Mouse (Mus musculus): ENCODE data around the gene Tmed6.
A peak's percentile ranks its signal among the peaks of the same experiment; 100 is the strongest.
"Not testable (repeated sequence)": the region's sequence is repeated elsewhere in the genome, so short reads cannot be mapped to it uniquely, and the experiment has no call there.

Gene Tmed6

GRCm38 (mm10) chr8:107065511-107066496 is at the start of gene Tmed6:
Gene Tmed6, minus strand, starts transcription at chr8:107065644.
- no peak for DNase-seq

GRCm38 (mm10) chr8:107115008-107115320 is 49.5 kb upstream of the Tmed6 start:
- no peak for DNase-seq

- no peak for DNase-seq
Measured at GRCm38 (mm10) chr8:107114150-107115007, 48.9 kb upstream of the Tmed6 start.

GRCm38 (mm10) chr8:107113209-107113608 is 47.8 kb upstream of the Tmed6 start:
- DNase-seq = no peak

- DNase-seq = no peak
Measured at GRCm38 (mm10) chr8:107111340-107112105, 46.1 kb upstream of the Tmed6 start.

- no peak for DNase-seq
Measured at GRCm38 (mm10) chr8:107110629-107111330, 45.3 kb upstream of the Tmed6 start.

GRCm38 (mm10) chr8:107109816-107110435 is 44.5 kb upstream of the Tmed6 start:
- DNase-seq = no peak

GRCm38 (mm10) chr8:107108978-107109720 is 43.7 kb upstream of the Tmed6 start:
- no peak for DNase-seq

GRCm38 (mm10) chr8:107108089-107108488 is 42.6 kb upstream of the Tmed6 start:
- not testable (repeated sequence) for DNase-seq

GRCm38 (mm10) chr8:107104547-107104946 is 39.1 kb upstream of the Tmed6 start:
- DNase-seq = peak; percentile 67 to 73

- DNase-seq = no peak
Measured at GRCm38 (mm10) chr8:107100635-107101034, 35.2 kb upstream of the Tmed6 start.

- peak; percentile 88 to 93 for DNase-seq
Measured at GRCm38 (mm10) chr8:107096366-107097036, 31.1 kb upstream of the Tmed6 start, which contains the start of gene Terf2. Gene Terf2, minus strand, starts transcription at chr8:107096547.

- DNase-seq = no peak
Measured at GRCm38 (mm10) chr8:107095717-107096365, 30.4 kb upstream of the Tmed6 start.

- no peak for DNase-seq
Measured at GRCm38 (mm10) chr8:107090531-107090930, 25.1 kb upstream of the Tmed6 start.

- DNase-seq = no peak
Measured at GRCm38 (mm10) chr8:107088526-107089063, 23.2 kb upstream of the Tmed6 start.

- DNase-seq = no peak
Measured at GRCm38 (mm10) chr8:107086018-107086417, 20.6 kb upstream of the Tmed6 start.

GRCm38 (mm10) chr8:107085358-107085757 is 19.9 kb upstream of the Tmed6 start:
- peak; percentile 22 to 30 for DNase-seq

GRCm38 (mm10) chr8:107076239-107076888 is 10.9 kb upstream of the Tmed6 start:
- no peak for DNase-seq

- DNase-seq = no peak
Measured at GRCm38 (mm10) chr8:107074128-107074527, 8.7 kb upstream of the Tmed6 start.

Measured in thymus, postnatal 36 days (tissue).